Mouse (Mus musculus) embryonic fibroblast, embryonic 13.5 days (primary cell): ENCODE data around the gene Osm.

ENCODE experiments used
- CTCF ChIP-seq: IDR thresholded peaks from 2 replicates; pipeline ENCODE4 v1.5.1; 2011; ENCODE audit warnings: mild to moderate bottlenecking, control low read depth, low read length, moderate library complexity, borderline replicate concordance; ENCODE audit not compliant: insufficient read depth
- POLR2A ChIP-seq: IDR thresholded peaks from 2 replicates; pipeline ENCODE4 v1.6.1; 2011; ENCODE audit warnings: low read depth, mild to moderate bottlenecking, control low read depth, low read length, moderate library complexity

DNA sequence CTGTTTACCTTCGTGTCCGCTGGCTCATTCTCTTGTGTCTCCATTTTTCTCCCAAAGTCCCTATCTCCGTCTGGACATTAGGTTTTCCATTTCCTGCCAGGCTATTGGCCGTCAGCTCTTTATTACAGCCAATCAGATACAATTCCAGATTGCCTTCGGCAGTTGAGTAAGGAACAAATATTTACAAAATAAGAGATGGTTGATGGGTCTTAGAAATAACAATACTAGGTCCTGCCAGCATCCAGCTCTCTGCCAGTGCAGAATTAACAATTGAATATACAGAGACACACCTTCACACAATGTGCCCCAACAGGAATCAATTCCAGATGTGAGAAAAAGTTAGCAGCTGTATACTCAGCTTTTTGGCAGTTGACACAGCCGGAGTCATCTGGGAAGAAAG, 9.9 kb downstream of the Osm start:
- no peak for TF ChIP-seq CTCF
- TF ChIP-seq POLR2A: no peak
